Mouse (Mus musculus): Measurements from ENCODE around the gene Hist2h2ab.
"Not testable (repeated sequence)": the region's sequence is repeated elsewhere in the genome, so short reads cannot be mapped to it uniquely, and the experiment has no call there.

Gene Hist2h2ab

GRCm38 (mm10) chr3:96219661-96220130 is at the start of gene Hist2h2ab, which contains the start of gene Bola1:
Gene Hist2h2ab, plus strand, starts transcription at chr3:96219865.
Gene Bola1, minus strand, starts transcription at chr3:96219709.
- peak; percentile 68 to 79 for DNase-seq (ENCODE audit: low spot score in 2 of 2)

- no peak for DNase-seq (ENCODE audit: low spot score in 2 of 2)
These were observed 49.4 kb upstream of the Hist2h2ab start for GRCm38 (mm10) chr3:96170276-96170675.

- no peak for DNase-seq (ENCODE audit: low spot score in 2 of 2)
These were observed 48.6 kb upstream of the Hist2h2ab start for GRCm38 (mm10) chr3:96170976-96171545.

- DNase-seq (ENCODE audit: low spot score in 2 of 2), result no peak
These were observed 48.0 kb upstream of the Hist2h2ab start for GRCm38 (mm10) chr3:96171583-96172196.

- peak; percentile 75 to 82 for DNase-seq (ENCODE audit: low spot score in 2 of 2)
These were observed 47.2 kb upstream of the Hist2h2ab start, which contains the start of gene Sf3b4 for GRCm38 (mm10) chr3:96172197-96173178. Gene Sf3b4, plus strand, starts transcription at chr3:96172332.

- DNase-seq (ENCODE audit: low spot score in 2 of 2), result no peak
These were observed 46.5 kb upstream of the Hist2h2ab start for GRCm38 (mm10) chr3:96173185-96173584.

- DNase-seq (ENCODE audit: low spot score in 2 of 2), result not testable (repeated sequence)
These were observed 45.6 kb upstream of the Hist2h2ab start for GRCm38 (mm10) chr3:96174042-96174441.

- DNase-seq (ENCODE audit: low spot score in 2 of 2), result no peak
These were observed 44.4 kb upstream of the Hist2h2ab start for GRCm38 (mm10) chr3:96175251-96175650.

GRCm38 (mm10) chr3:96178427-96178826 is 41.2 kb upstream of the Hist2h2ab start:
- DNase-seq (ENCODE audit: low spot score in 2 of 2), result no peak

GRCm38 (mm10) chr3:96178902-96179301 is 40.8 kb upstream of the Hist2h2ab start:
- DNase-seq (ENCODE audit: low spot score in 2 of 2), result no peak

GRCm38 (mm10) chr3:96179531-96179930 is 40.1 kb upstream of the Hist2h2ab start:
- no peak for DNase-seq (ENCODE audit: low spot score in 2 of 2)

GRCm38 (mm10) chr3:96180727-96181477 is 38.8 kb upstream of the Hist2h2ab start, which contains the start of gene Sv2a:
Gene Sv2a, plus strand, starts transcription at chr3:96181151.
- peak in 1 of 2 experiments; percentile 63 for DNase-seq (ENCODE audit: low spot score in 2 of 2)

- no peak for DNase-seq (ENCODE audit: low spot score in 2 of 2)
These were observed 37.9 kb upstream of the Hist2h2ab start for GRCm38 (mm10) chr3:96181510-96182381.

GRCm38 (mm10) chr3:96182382-96182776 is 37.3 kb upstream of the Hist2h2ab start:
- no peak for DNase-seq (ENCODE audit: low spot score in 2 of 2)

GRCm38 (mm10) chr3:96192977-96193376 is 26.7 kb upstream of the Hist2h2ab start:
- no peak for DNase-seq (ENCODE audit: low spot score in 2 of 2)

GRCm38 (mm10) chr3:96194966-96195365 is 24.7 kb upstream of the Hist2h2ab start:
- DNase-seq (ENCODE audit: low spot score in 2 of 2), result no peak

- no peak for DNase-seq (ENCODE audit: low spot score in 2 of 2)
These were observed 23.9 kb upstream of the Hist2h2ab start for GRCm38 (mm10) chr3:96195616-96196313.

- DNase-seq (ENCODE audit: low spot score in 2 of 2), result no peak
These were observed 23.1 kb upstream of the Hist2h2ab start for GRCm38 (mm10) chr3:96196437-96197128.

All from right cerebral cortex, postnatal 36 days (tissue).